Mouse (Mus musculus) regulatory T cell (primary cell): ENCODE data around the gene Abcf3.

ENCODE experiments used
- in situ Hi-C: fragments of 300-600 bp; cut with MboI, MseI; formaldehyde crosslinking; loops from one replicate; pipeline ENCODE4 v1.15.1; 2025; ENCODE audit warnings: high pct_unique_total_duplicates

The Abcf3 gene

DNA sequence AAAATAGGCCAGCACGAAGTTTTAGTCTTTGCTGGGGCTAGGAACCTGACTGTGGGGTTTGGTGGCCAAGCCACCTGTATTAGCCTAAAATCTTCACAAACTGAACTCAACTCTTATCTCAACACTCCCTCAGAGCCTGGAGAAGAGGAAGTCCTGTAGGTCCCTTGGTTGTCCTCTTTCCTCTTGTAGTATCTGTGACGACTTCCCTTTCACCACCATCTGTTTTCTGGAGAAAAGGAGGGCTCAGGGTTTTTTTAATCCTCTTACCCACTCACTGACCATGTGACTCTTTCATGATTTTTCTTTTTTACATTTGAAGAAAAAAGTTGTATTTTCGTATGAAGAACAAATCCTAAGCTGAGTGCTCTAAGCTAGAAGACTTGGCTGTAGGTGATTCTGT lies 8.7 kb upstream of the Abcf3 start:
- in situ Hi-C loops: loop anchor here (5.0 to 10.0 kb wide), 4 partner anchors 42 to 1735 kb away; partner anchors contain the start of genes Alg3, Eef1akmt4, Eif2b5 and Gm49333

DNA sequence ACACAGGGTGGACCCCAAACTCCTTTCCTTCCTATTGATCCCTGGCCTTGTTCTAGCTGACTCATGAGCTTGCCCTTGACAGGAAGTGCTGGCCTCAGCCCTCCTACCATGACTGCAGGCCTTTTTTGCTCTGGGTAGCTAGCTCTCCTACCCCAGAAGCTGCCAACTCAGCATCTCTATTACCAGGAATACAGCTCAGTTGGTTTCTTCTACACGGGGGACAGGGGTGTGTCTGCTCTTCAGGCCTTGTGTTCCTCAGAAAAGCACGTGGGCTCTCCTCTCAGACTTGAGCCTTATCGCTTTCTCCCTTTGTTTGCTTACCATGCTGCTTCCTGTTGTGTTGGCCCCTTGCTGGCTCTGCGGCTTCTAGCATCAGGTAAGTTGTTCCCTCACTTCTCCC lies 7.9 kb upstream of the Abcf3 start:
- in situ Hi-C loops: loop anchor here (5.0 to 10.0 kb wide), 3 partner anchors 43 to 1734 kb away; partner anchors contain the start of gene Eif2b5

DNA sequence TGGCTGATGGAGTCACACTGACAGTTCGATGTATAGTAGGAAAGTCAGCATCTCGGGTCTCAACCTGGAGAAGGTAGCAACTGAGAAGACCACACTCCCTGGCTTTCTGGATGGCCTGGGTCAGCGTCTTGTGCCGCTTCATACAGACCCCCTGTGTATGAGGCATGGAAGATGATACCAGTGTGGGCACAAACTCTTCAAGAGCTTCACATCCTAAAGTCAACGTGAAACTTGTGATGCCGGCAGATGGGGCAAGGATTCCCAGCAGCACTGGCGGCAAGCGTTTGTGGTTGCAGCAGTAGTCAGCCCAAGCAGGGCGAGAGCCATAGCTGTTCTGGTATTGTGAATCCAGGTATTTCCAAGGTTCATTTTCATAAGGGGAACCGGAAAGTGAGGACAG lies 2.7 kb upstream of the Abcf3 start:
- in situ Hi-C loops: loop anchor here (10.0 kb wide), 2 partner anchors 129 to 1729 kb away; no protein-coding TSS in a partner anchor

DNA sequence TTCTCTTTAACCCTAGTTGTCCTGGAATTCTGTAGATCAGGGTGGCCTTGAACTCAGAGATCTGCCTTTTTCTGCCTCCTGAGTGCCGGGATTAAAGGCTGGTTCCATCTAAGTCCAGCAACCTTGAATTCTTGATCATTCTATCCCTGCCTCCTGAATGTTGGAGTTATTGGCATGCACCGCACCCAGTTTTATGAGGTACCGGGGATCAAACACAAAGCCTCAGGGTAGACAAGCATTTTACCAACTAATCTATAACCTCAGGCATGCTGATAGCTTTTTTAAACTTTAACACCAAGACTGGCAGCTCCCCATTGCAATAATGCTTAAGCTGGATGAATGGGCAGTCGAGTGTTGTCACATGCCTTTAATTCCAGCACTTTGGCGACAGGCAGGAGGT lies 954 bp upstream of the Abcf3 start:
- in situ Hi-C loops: loop anchor here (10.0 kb wide), 2 partner anchors 127 to 1727 kb away; no protein-coding TSS in a partner anchor

DNA sequence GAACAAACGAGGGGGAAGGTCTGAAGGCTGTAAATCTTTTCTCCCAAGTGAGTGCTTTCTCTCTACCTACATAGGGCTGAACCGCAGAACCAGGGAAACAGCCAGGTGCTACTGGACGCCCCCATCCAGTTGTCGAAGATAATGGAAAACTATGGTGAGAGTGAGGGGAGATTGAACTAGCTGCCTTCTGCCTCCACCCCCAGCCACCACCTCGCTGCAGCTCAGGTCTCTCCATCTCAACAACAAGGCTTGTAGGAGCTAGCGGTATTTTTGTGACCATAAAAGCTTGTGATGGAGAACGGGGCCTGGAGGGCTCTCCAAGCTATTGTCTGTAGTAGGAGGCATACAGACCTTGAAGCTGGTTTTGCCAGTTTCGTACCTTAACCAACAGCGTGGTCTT lies 784 bp downstream of the Abcf3 start:
- in situ Hi-C loops: loop anchor here (10.0 kb wide), 2 partner anchors 126 to 1726 kb away; no protein-coding TSS in a partner anchor

DNA sequence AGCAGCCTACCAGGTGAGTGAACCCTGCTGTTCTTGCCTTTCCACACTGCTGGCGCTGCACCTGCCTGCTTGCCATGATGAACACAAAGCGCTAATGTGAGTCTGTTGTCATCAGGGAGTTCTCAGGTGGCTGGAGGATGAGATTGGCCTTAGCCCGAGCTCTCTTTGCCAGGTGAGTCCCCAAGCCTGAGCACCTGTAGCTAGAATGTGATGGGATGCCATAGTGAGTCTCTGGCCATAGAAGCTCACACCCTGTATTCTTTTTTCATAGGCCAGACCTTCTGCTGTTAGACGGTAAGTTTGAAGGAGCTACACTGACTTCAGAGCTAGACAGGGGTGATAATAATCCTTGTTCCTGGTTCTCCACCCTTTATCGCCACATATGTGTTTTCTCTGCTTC lies 3.3 kb downstream of the Abcf3 start:
- in situ Hi-C loops: no loop called here

DNA sequence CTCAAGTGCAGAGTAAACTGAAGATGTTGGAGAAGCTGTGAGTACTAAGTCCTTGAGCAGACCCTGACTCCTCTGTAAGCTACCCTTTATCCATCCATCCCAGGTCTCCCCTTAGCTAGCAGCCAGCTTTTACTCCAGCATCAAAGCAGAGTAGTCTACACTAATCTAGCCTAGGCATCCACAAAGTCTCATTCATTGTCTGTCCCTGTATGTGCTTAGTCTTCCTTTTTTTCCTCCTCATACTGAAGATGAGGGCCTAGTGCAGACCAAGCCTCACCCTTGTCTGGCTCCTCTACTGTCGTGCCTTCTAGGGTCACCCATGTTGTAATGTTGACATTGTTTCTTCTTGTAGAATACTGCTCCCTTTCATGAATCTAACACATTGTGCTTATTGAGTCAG lies 4.2 kb downstream of the Abcf3 start:
- in situ Hi-C loops: no loop called here

DNA sequence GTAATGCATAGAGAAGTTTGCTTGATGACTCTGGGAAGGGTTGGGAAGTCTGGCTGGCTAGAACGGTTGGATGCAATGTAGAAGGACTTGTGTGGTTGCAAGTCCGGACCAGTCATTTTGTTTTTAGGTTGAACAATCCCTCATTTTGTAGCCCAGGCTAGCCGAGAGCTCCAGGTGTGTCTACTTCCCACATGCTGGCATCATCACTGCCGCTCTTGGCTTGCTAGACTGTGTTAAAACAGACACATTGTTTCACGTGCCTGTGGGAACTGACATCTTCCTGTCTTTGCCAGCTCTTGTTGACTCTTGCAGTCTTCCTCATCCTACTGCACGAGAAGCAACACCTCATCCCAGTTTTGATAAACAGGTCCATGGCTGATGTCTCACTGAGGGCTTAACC lies 6.6 kb downstream of the Abcf3 start:
- in situ Hi-C loops: no loop called here

DNA sequence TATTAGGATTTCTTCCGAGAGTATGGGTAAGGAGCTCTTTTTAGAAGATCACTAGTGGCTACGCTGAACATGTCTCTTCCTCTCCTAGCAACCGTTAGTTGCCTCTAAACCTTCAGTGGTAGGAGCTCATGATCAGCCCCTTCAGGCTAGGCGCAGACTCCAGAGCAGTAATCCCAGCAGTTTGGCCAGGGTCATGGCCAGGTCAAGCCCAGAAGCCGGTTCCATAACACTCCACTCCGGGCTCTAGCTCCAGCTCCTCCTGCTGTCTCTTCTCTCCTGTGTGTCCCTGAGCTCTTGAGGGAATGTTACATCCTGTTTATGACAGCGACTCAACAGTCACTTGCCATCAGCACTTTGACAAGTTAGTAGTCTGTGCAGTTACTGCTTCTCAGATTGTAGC lies 9.0 kb downstream of the Abcf3 start:
- in situ Hi-C loops: no loop called here

DNA sequence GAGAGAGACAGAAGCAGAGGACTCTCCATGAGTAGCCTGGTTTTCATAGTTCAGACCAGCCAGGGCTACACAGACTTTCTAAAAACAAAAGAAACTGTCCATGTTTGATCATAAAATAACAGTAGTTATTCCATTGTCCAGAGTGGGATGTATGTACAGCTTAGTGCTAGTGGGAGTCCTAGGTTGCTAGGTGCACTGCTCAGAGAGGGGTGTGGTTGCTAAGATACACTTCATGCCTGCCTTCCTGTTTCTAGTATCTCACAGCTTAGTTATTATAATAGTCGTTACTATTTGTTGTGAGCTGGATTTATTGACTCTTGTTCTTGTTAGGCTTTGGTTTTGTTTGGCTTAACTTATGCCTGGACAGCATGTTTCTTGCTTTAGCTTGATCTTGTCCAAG lies 16.7 kb downstream of the Abcf3 start:
- in situ Hi-C loops: no loop called here

DNA sequence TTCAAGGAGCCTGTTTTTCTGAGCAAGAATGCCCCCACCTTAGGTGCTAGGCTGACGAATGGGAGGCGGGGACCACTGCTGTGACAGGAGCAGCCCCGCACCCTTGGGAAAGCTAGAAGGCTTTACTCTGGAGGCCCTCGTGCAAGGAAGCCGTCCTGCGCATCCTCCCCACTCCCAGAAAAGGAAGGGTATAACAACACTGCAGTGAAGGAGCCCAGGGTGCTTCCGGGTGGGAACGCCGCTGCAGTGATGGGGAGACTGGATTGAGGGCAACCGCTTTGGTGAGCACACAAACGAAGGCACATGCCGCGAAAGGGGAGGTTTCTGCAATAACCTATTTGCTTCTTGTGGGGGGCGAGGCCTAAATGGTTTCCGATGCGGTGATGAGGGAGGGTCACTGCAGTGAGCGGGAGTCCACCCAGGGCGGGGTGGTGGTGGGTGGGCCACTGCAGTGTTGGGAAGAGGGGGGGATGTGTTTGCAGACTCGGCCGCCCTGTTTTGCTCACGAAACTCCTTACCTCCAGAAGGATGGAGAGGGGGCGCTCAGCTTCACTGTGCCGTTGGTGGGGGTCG lies 41.1 kb downstream of the Abcf3 start, which contains the start of gene Vwa5b2:
Gene Vwa5b2, plus strand, starts transcription at position 106 of the 573 bp plus-strand sequence.
- in situ Hi-C loops: loop anchor here (10.0 kb wide), 1 partner anchor 155 kb away; no protein-coding TSS in a partner anchor

DNA sequence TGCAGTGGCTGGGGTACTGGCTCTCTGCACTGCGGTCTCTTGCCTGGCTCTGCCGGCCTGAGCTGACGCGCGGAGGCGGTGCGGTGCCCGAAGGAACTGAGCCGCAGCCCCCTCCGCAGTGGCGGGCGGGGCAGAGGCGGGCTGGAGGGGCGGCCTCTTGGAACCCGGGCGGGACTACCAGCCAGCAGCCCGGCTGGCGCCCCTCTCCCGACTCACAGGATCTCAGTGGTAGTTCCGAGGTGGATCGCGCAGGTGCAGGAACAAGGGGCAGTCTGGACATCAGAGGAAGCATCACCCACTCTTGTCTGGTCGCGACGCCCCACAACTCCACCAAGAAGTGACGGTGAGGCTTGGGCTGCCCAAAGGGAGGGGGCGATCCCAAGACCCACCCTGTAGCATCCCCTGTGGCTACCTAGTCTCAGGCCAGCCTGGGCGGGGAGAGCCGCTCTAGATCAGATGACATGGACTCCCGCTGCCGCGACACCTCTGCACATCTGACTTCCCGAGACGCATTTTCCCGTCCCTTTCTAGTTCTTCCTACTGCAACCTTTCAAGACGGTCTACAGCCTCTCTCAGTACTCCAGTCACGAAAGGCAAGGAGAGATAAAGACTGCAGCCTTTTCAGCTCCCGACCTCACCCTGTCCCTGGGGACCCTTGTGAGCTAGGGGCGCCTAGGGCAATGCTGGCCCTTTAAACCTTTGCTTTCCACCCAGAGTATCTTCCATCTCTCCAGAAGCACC lies 41.7 kb downstream of the Abcf3 start:
- in situ Hi-C loops: loop anchor here (10.0 kb wide), 1 partner anchor 155 kb away; no protein-coding TSS in a partner anchor

DNA sequence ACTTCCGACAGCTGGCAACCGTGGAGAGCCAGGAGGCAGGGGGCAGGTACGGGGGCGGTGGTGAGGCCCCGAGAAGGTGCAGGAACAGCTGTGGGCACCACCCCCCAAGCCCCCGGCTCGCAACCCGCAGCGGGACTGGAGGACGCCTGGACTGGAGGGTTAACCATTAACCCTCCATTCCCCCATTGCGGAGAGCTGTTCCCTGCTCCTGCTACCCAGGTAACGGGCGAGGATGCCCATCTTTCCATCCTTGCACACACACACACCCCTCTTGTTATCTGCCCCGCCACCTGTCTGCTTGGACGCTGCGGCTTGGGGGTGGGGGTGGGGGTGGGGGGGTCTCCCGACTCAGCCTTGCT lies 42.3 kb downstream of the Abcf3 start:
- in situ Hi-C loops: no loop called here

DNA sequence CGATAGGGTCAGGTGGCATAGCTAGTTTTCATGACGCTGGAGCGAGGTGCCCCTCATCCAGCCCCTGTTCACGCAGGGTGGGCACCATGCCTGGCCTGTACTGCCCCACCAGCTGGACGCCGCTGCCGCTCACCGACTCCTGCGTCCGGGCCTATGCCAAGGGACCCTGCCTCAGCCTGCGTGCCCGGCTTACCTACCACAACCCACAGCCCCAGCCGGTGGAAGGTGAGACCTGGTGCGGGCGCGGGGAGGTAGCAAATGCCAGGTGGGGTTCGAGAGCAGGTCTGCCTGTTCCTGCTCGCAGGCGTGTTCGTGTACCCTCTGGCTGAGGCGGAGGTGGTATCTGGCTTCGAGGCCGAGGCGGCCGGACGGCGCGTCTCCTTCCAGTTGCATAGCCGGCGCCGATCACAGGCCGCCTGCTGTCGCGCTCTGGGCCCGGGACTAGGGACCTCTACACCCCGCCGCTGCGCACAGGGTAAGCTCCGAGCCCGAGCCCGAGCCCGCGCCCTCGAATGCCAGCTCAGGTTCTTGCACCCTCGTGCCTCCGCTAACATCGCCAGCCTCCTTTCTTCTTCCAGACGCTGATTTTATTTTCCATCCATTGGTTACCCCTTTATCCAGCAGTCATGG lies 42.8 kb downstream of the Abcf3 start:
- in situ Hi-C loops: no loop called here

DNA sequence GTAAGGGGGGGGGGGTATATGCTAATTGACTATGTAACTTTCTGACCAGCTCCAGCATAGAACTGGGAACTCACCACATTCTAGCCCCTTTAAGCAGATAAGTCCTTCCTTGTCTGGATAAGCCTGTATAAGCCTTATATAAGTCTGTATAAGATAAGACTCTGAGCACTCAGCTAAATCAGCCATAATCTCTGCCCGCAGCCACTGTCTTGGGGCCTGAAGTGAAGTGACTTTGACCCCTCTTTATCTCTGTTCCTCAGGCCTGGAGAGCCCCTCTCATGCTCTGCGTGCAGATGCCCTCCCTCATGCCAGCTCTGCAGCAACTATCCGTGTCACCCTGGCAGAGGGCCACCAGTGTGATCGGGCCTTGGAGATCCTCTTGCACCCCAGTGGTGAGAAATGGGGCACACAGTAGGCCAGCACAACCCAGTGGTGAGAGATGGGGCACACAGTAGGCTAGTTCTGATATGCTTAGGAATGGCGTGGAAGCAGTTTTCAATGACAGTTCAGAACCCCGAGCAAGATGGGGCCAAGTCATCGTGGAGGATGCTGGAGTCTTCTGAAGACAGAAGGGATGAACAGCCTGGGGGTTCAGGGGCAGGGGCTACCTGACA lies 46.8 kb downstream of the Abcf3 start:
- in situ Hi-C loops: no loop called here

DNA sequence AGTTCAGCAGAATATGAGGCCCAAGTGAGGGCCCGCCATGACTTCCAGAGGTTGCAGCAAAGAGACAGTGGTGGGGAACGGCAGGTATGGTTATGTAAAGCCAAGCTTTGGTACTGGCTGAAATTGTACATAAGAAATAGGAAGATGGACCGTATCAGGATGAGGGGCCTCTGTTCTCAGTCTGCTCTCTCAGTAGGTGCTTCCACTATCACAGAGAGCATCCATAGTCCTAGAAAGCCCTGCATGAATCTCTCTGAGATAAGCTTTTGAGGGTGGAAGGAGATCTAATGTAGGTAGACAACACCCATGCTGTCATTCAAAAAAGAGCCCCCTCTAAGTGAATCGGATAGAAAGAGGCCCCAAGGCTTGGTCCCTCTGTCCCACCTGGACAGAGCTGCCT lies 47.4 kb downstream of the Abcf3 start:
- in situ Hi-C loops: no loop called here

DNA sequence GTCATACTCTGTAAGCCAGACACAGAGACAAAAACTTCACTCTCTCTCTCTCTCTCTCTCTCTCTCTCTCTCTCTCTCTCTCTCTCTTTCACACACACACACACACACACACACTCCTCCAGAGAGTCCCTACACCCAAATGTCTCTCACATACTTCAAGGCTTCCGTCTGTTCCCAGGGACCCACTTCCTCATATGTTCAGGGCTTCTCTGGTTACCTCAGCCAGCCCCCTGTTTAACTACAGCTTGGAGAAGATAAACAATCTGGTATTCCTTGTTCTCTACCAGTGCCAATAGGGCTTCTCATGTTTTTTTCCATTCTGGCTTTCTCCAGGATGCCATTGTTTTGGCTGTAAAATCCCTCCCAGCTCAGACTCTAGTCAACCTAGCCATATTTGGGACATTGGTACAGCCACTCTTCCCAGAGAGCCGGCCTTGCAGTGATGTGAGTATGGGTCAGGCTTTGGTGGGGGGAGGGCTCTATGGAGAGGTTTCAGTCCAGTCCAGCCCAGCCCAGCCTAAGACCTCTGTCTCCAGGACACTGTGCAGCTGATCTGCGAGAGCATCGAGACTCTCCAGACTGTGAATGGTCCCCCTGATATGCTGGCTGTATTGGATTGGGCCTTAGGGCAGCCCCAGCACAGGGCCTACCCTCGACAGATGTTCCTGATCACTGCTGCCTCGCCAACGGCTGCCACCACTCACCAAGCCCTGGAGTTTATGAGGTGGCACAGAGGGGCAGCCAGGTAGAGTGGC lies 48.5 kb downstream of the Abcf3 start:
- in situ Hi-C loops: no loop called here

DNA sequence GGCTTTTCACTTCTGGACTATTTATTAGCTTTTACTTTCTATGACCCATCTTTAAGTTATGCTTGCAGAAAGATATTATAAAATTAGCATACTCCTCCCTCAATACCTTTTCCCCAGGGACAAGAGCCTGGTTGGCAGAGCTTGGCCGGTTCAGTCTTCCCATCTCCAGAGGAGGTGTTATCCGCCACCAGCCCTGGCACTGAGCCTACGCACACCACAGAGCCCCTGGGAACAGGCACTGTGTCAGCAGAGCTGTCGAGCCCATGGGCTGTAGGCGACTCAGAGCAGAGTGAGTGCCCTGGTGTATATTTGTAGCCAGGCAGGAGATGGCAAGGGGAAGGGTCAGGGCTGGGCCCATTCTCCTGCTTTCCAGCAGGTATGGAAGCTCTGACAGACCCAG lies 52.1 kb downstream of the Abcf3 start:
- in situ Hi-C loops: no loop called here

DNA sequence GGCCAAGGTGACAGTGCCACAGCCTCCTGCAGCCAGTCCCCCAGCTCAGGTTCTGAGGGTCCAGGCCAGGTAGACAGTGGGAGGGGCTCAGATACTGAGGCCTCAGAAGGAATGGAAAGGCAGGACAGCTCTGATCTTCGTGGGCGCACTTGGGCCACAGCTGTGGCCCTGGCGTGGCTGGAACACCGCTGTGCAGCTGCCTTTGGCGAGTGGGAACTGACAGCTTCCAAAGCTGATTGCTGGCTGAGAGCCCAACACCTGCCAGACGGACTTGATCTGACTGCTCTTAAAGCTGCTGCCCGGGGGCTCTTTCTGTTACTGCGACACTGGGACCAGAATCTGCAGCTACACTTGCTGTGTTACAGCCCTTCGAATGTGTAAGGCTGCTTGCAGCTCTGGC lies 56.3 kb downstream of the Abcf3 start:
- in situ Hi-C loops: loop anchor here (5.0 kb wide), 1 partner anchor 42 kb away; no protein-coding TSS in a partner anchor

DNA sequence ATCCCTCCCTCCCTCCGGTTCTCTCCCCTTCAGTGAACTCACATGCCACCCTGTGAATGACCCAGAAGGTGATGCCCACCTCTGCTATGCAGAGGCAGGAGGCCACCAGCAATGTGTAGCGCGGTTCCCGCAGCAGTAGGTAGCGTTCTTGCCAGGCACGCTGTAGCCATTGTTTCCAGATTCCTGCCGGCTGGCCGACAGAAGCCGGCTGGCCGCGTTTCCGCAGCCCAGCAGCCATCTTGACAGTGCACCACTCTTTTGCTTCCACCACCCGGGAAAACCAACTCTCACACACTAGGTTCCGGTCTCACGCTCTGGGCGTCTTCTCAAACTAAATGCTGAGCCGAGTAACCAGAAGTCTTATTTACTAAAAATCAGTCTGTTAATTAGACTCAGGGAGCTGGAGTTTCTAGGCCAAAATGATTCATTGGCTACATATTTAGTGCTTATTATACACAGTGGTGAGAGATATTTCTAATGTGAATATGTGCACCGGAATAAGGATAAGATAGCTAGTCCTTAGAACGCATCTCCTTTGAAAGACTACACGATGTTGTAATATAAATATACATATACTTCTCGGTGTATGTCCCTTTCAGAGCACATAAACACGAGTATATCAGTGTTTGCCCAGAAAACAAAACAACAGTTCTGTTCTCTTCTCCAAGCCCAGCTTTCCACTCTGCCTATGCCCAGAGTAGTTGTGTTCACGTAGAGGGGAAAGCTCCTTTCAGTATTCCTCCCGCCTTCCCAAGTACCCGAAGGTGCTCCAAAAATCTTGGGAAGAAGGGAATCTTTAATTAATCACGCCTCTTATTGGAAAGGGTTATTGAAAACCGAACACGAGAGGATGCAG lies 62.4 kb downstream of the Abcf3 start:
- in situ Hi-C loops: loop anchor here (5.0 kb wide), 1 partner anchor 73 kb away; the partner anchor contains the start of gene Ap2m1
